Mouse (Mus musculus) liver, embryonic 14.5 days (tissue): ENCODE measurements at regions not wholly inside any gene's neighbourhood (a gene's known extent, or its start where the extent isn't known, plus 50 kb on each side); places are given as distances from the start of the nearest gene placed in this dataset.

Source experiments
- ATAC-seq: fragments of 200-750 bp; cut with Nextera tagmentation; 2 replicates; pipeline ENCODE4 v1.8.0; 2017; ENCODE audit warnings: moderate number of reproducible peaks, mild to moderate bottlenecking, moderate library complexity; ENCODE audit not compliant: insufficient read depth
- DNase-seq, 3 experiments: peaks; one replicate each; pipeline ENCODE4 v3.0.0-alpha.2; 2012 to 2013; ENCODE audit warnings: low read depth in 3 of 3, low spot score in 3 of 3
- H3K27ac ChIP-seq: fragments of 300-500 bp; sonication (generic); 2 replicates; pipeline ENCODE4 v1.5.1; 2014; ENCODE audit warnings: moderate library complexity, mild to moderate bottlenecking, control low read depth, inconsistent platforms
- H3K27me3 ChIP-seq: fragments of 300-500 bp; sonication (generic); 2 replicates; pipeline ENCODE4 v1.6.1; 2014; ENCODE audit warnings: mild to moderate bottlenecking, low read length, moderate library complexity; ENCODE audit not compliant: control insufficient read depth, insufficient read depth
- H3K36me3 ChIP-seq: fragments of 300-500 bp; sonication (generic); replicated peaks from 2 replicates; pipeline ENCODE4 v1.6.1; 2014; ENCODE audit warnings: low read depth; ENCODE audit not compliant: control insufficient read depth, insufficient read depth
- H3K4me1 ChIP-seq, 2 experiments: fragments of 200-500 bp in 1 of 2; fragments of 300-500 bp in 1 of 2; sonication (generic) in 1 of 2; replicated peaks; 2 replicates each; pipeline ENCODE4 v1.6.1; 2012 to 2014; ENCODE audit warnings: antibody characterized with exemption in 1 of 2, inconsistent platforms in 1 of 2, low read length in 1 of 2; ENCODE audit not compliant: control insufficient read depth in 2 of 2, insufficient read depth in 2 of 2
- H3K4me2 ChIP-seq: fragments of 300-500 bp; sonication (generic); 2 replicates; pipeline ENCODE4 v1.6.1; 2014; ENCODE audit warnings: low read depth, mild to moderate bottlenecking, control low read depth, moderate library complexity
- H3K4me3 ChIP-seq, 2 experiments: fragments of 200-500 bp in 1 of 2; fragments of 300-500 bp in 1 of 2; sonication (generic) in 1 of 2; 2 replicates each; pipeline ENCODE4 v1.5.1; 2012 to 2014; ENCODE audit warnings: low read depth in 2 of 2, low read length in 2 of 2, mild to moderate bottlenecking in 2 of 2, control low read depth in 1 of 2, inconsistent platforms in 1 of 2, moderate library complexity in 1 of 2; ENCODE audit not compliant: insufficient read depth in 1 of 2
- H3K9ac ChIP-seq: fragments of 300-500 bp; sonication (generic); replicated peaks from 2 replicates; pipeline ENCODE4 v1.6.1; 2014; ENCODE audit warnings: mild to moderate bottlenecking, control low read depth, moderate library complexity
- H3K9me3 ChIP-seq: fragments of 300-500 bp; sonication (generic); 2 replicates; pipeline ENCODE4 v1.6.1; 2016; ENCODE audit warnings: low read length, mixed read lengths; ENCODE audit not compliant: control insufficient read depth
- CTCF ChIP-seq: IDR thresholded peaks from 2 replicates; pipeline ENCODE4 v1.5.1; 2016; ENCODE audit warnings: antibody characterized with exemption, low read depth, control low read depth
- EP300 ChIP-seq: IDR thresholded peaks from 2 replicates; pipeline ENCODE4 v1.6.1; 2016; ENCODE audit warnings: antibody characterized with exemption, low read depth
- WGBS: fragments of 180-500 bp; shearing (Covaris S2); extraction: QIAGEN DNeasy Blood & Tissue Kit; methylation state at CpG from one replicate; pipeline ENCODE4 v1.1.7; 2014; ENCODE audit not compliant: insufficient replicate concordance; 5-methylcytosine and 5-hydroxymethylcytosine counted together

- H3K27me3 ChIP-seq = no peaks in the 10 kb centered on the region
- WGBS = 22% methylated on average over 10 of the region's 10 CpGs
- TF ChIP-seq EP300 (no peak), CTCF (no peak)
Observed at GRCm38 (mm10) chr13:73034065-73034831, 226.0 kb upstream of the Irx4 start.

GRCm38 (mm10) chr13:73034886-73035285 is 225.4 kb upstream of the Irx4 start:
- no peak for DNase-seq
- TF ChIP-seq CTCF (no peak), EP300 (no peak)
- Histone ChIP-seq H3K27ac (no peak overlapping the region), H3K9ac (no peak overlapping the region), H3K36me3 (no peaks in the 10 kb centered on the region), H3K27me3 (no peaks in the 10 kb centered on the region), H3K9me3 (no peaks in the 10 kb centered on the region), H3K4me2 (no peak overlapping the region), H3K4me3 (no peak overlapping the region), H3K4me1 (no peaks in the 10 kb centered on the region)
- no peak for ATAC-seq
- 65% methylated on average over 10 of the region's 10 CpGs for WGBS

More at GRCm38 (mm10) chr13:73034065-73034831, 226.0 kb upstream of the Irx4 start:
- Histone ChIP-seq H3K4me3 (no peak overlapping the region), H3K36me3 (no peaks in the 10 kb centered on the region), H3K4me1 (no peaks in the 10 kb centered on the region), H3K9ac (no peak overlapping the region), H3K9me3 (no peaks in the 10 kb centered on the region), H3K4me2 (no peak overlapping the region), H3K27ac (no peak overlapping the region)
- DNase-seq = no peak
- no peak for ATAC-seq

- Histone ChIP-seq H3K9ac (no peak overlapping the region), H3K36me3 (no peaks in the 10 kb centered on the region), H3K4me1 (no peaks in the 10 kb centered on the region), H3K4me3 (no peak overlapping the region), H3K27me3 (no peaks in the 10 kb centered on the region), H3K27ac (no peak overlapping the region), H3K4me2 (no peak overlapping the region), H3K9me3 (no peaks in the 10 kb centered on the region)
- DNase-seq (no peak), ATAC-seq (no peak)
- TF ChIP-seq EP300 = no peak
- no peak for TF ChIP-seq CTCF
- 43% methylated on average over 2 of the region's 2 CpGs for WGBS
Observed at GRCm38 (mm10) chr13:73035336-73035940, 224.8 kb upstream of the Irx4 start.

GRCm38 (mm10) chr13:73039731-73040130 is 220.5 kb upstream of the Irx4 start:
- 57% methylated on average over 5 of the region's 5 CpGs for WGBS
- no peak overlapping the region for H3K4me2 ChIP-seq
- TF ChIP-seq EP300 (no peak), CTCF (no peak)
- DNase-seq (no peak), ATAC-seq (no peak)
- H3K36me3 ChIP-seq = no peaks in the 10 kb centered on the region
- no peak overlapping the region for H3K9ac ChIP-seq
- no peaks in the 10 kb centered on the region for H3K4me1 ChIP-seq
- H3K27ac ChIP-seq = no peak overlapping the region
- H3K4me3 ChIP-seq = no peak overlapping the region
- no peaks in the 10 kb centered on the region for H3K27me3 ChIP-seq
- no peaks in the 10 kb centered on the region for H3K9me3 ChIP-seq

GRCm38 (mm10) chr13:73041233-73042040 is 218.8 kb upstream of the Irx4 start:
- Histone ChIP-seq H3K4me3 (no peak overlapping the region), H3K9ac (no peak overlapping the region), H3K27ac (no peak overlapping the region), H3K36me3 (no peaks in the 10 kb centered on the region), H3K4me1 (no peaks in the 10 kb centered on the region), H3K27me3 (no peaks in the 10 kb centered on the region), H3K9me3 (no peaks in the 10 kb centered on the region), H3K4me2 (no peak overlapping the region)
- no peak for DNase-seq
- WGBS = 44% methylated on average over 14 of the region's 14 CpGs
- no peak for TF ChIP-seq CTCF
- no peak for TF ChIP-seq EP300
- ATAC-seq = no peak
